Mouse (Mus musculus) right cerebral cortex, postnatal 10 days (tissue): ENCODE results near the gene Arl13b.

Source experiments
- DNase-seq, 2 experiments: peaks; one replicate each; pipeline ENCODE4 v3.0.0; 2021; ENCODE audit warnings: low spot score in 2 of 2

Gene Arl13b

GRCm38 (mm10) chr16:62814491-62814890, 32.3 kb downstream of the Arl13b start, which contains the start of gene Stx19:
TSS of gene Stx19 (plus strand) at chr16:62814676.
- DNase-seq, result no peak

GRCm38 (mm10) chr16:62813790-62814189, 33.0 kb downstream of the Arl13b start:
- DNase-seq, result no peak

- DNase-seq, result no peak
Observed at GRCm38 (mm10) chr16:62810855-62811254, 36.0 kb downstream of the Arl13b start.

- DNase-seq, result no peak
Observed at GRCm38 (mm10) chr16:62807249-62807979, 39.4 kb downstream of the Arl13b start.

- no peak for DNase-seq
Observed at GRCm38 (mm10) chr16:62804621-62805020, 42.2 kb downstream of the Arl13b start.

GRCm38 (mm10) chr16:62799839-62800238, 47.0 kb downstream of the Arl13b start:
- DNase-seq, result no peak

- DNase-seq, result no peak
Observed at GRCm38 (mm10) chr16:62799426-62799825, 47.4 kb downstream of the Arl13b start.

- no peak for DNase-seq
Observed at GRCm38 (mm10) chr16:62798808-62799207, 48.0 kb downstream of the Arl13b start.

- no peak for DNase-seq
Observed at GRCm38 (mm10) chr16:62796608-62797007, 50.2 kb downstream of the Arl13b start.

- DNase-seq, result peak; percentile 96 to 98
Observed at GRCm38 (mm10) chr16:62786621-62787331, 60.1 kb downstream of the Arl13b start, which contains the start of gene Nsun3. TSS of gene Nsun3 (minus strand) at chr16:62786818.

GRCm38 (mm10) chr16:62782229-62782628, 64.6 kb downstream of the Arl13b start:
- no peak for DNase-seq

GRCm38 (mm10) chr16:62778282-62778681, 68.6 kb downstream of the Arl13b start:
- no peak for DNase-seq

GRCm38 (mm10) chr16:62776034-62776433, 70.8 kb downstream of the Arl13b start:
- DNase-seq, result no peak

GRCm38 (mm10) chr16:62773462-62773861, 73.4 kb downstream of the Arl13b start:
- peak in 1 of 2 experiments; percentile 29 for DNase-seq

- no peak for DNase-seq
Observed at GRCm38 (mm10) chr16:62758340-62758739, 88.5 kb downstream of the Arl13b start.

- no peak for DNase-seq
Observed at GRCm38 (mm10) chr16:62755307-62755706, 91.5 kb downstream of the Arl13b start.

- DNase-seq, result no peak
Observed at GRCm38 (mm10) chr16:62753597-62753996, 93.2 kb downstream of the Arl13b start.

GRCm38 (mm10) chr16:62753079-62753478, 93.8 kb downstream of the Arl13b start:
- no peak for DNase-seq

- DNase-seq, result no peak
Observed at GRCm38 (mm10) chr16:62745875-62746274, 101.0 kb downstream of the Arl13b start.
